Mouse (Mus musculus) urinary bladder, adult 18-20 months (tissue): ENCODE measurements around the gene Crip1.
"Not testable (repeated sequence)": the region's sequence is repeated elsewhere in the genome, so short reads cannot be mapped to it uniquely, and the experiment has no call there.

Experiments
- DNase-seq, 2 experiments: peaks; one replicate each; pipeline ENCODE4 v3.0.0; 2022; ENCODE audit warnings: low spot score in 2 of 2, mixed read lengths in 2 of 2

Gene Crip1

DNA sequence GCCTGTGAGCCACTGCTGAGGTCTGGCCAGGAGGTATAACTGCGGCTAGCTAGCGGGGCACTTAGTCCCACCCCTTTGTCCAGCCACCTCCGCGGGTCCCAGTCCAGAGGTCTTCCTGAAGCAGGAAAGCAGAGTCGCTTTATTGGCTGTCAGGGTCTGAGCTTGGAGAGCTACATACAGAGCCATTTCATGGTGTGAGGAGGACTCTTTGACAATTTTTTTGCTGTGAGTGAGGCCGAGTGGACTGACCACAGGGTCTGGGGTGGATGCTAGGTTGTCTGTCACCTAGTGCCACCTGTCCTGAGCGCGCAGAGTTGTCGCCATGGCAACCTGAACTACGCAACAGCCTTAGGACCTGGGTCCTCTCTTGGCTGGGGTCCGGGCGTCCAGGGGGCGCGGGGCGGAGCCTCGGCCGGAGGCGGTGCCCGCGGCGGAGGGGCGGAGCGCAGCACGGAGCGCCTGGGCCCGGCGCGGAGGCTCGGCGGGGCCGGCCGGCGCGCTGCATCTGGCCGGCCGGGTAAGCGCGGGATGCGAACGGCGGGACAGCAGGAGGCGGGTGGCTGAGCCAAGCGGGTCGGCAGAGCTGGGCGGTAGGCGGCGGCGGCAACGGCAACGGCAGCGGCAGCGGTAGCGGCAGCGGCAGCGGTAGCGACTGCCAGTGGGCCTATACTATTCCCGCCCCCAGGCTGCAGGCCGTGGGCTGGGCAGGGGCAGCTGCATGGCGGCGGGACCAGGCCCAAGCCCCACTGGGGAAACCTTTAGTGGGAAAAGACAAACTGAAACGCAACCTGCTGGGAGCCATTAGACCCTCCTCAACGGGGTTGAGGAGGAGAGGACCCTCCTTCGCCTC lies 39.6 kb downstream of the Crip1 start, which contains the start of gene Tmem121:
Gene Tmem121, plus strand, starts transcription at position 489 of the 850 bp plus-strand sequence.
- DNase-seq: no peak

DNA sequence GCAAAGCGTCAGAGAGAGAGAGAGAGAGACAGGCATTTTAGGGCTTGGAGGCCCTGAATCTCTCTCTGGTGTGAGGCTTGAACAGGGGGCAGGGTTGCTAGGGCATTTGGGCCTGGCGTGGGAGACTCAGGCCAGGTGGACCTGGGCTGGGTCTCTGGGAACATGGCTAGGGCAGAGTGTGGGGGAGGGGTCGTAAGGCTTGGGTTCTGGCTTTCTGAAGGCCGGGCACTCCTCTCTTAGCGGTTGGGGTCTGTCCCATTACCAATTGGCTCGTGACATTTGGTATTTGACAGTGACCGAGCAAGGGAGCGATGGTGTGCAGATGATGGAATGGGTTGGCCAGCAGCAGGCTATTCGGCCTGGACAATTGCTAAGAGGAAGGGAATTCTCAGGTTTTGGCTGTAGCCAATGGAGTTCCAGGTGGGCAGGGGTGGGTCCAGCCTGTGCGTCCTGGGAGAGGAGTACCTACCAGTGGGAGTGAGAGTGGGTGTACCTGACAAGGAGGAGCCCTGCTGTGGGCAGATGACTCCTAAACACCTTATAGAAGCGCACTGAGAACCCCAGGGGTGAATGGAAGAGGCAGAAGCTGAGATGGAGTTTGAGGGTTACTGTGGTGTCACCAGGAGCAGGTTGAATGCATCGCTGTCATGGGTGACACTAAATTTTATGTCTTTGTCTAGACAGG lies 40.4 kb downstream of the Crip1 start:
- DNase-seq: no peak

DNA sequence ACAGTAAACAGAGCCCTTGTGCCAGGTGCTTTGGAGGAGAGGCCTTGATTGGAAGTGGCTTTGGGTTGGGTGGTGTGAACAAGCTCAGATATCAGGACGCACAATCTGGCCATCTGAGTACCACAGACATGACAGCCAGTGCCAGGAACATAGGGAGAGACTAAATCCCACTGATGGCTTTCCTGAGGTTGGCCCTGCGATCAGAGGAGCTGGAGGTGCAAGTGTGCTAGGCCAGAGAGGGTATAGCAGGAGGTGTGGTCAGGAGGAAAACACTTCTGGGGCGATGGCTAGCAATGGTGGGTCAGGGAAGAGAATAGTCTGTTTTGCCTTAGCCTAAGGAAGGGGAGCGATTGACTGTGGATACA lies 40.9 kb downstream of the Crip1 start:
- DNase-seq: no peak

DNA sequence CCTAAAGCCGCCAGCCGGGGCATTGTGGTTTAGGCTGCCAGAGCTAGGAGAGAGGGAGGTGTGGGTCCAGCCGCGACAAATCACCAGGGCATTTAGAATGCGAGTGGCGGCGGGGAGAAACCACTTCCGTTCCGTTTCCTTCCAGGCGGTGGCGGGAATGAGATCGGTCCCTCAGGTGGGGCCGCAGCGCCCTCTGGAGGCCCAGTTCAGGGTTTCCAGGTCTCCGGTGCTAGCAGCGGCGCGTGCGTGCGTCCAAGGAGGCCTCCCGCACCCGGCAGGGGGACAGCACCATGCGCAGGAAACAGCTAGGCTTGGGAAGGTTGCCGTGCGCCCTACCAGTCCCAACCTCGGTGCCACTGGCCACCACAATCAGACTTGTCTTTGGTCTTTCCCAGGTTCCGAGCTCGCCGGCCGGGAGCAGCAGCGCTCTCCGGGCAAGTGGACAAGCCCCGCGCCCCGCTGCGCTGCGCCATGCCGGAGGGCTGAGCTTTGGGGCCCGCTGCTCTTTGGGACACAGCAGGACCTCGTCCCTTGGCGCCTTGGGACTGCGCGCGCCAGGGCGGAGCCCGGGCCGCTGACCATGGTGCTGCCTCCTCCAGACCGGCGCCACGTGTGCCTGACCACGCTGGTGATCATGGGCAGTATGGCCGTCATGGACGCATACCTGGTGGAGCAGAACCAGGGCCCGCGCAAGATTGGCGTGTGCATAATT lies 41.6 kb downstream of the Crip1 start:
- peak; percentile 58 to 80 for DNase-seq

DNA sequence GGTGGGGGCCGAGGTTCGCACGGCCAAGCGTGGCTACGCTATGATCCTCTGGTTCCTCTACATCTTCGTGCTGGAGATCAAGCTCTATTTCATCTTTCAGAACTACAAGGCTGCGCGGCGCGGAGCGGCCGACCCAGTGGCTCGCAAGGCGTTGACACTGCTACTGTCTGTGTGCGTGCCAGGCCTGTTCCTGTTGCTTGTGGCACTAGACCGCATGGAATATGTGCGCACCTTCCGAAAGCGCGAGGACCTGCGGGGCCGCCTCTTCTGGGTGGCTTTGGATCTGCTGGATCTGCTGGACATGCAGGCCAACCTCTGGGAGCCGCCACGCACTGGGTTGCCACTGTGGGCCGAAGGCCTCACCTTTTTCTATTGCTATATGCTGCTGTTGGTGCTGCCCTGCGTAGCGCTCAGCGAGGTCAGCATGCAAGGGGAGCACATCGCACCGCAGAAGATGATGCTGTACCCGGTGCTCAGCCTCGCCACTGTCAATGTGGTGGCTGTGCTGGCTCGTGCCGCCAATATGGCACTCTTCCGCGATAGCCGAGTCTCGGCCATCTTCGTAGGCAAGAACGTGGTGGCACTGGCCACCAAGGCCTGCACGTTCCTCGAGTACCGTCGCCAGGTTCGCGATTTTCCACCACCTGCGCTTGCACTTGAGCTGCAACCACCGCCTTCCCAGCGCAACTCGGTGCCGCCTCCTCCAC lies 42.4 kb downstream of the Crip1 start:
- no peak for DNase-seq

DNA sequence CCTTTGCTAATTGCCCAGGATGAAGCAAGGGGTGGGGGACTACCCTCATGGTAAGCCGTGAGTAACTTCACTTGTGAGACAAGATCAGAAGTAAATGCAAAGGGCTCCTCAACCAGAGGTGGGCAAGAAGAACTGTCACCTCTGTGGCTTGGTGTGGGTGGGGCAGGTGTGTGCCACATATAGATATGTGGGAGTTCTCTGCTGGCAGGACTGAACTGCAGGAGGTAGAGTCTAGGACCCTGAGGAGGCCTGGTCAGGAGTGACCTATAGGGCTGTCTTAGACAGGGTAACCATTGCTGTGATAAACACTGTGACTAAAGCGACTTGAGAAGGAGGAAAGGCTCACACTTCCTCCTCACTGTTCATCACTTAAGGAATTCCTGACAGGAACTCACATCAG lies 47.3 kb downstream of the Crip1 start:
- DNase-seq: no peak

DNA sequence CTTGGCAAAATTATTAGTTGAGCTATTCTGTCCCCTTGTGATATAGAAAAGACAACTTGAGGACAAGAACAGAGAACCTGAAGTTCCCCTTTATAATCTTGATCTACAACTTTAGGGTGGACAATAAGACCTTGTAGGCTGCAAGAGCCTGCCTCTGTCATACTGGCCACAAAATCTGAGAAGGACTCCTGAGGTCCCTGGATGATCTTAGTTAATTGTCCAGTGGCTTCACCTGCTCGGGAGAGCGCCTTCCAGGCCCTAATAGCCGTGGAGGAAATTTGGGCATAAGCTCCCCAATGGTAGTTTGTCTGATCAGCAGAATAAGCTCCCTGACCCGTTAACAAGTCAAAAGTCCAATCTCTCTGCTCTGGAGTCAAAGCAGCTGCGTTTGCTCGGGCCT lies 53.0 kb downstream of the Crip1 start:
- not testable (repeated sequence) for DNase-seq

DNA sequence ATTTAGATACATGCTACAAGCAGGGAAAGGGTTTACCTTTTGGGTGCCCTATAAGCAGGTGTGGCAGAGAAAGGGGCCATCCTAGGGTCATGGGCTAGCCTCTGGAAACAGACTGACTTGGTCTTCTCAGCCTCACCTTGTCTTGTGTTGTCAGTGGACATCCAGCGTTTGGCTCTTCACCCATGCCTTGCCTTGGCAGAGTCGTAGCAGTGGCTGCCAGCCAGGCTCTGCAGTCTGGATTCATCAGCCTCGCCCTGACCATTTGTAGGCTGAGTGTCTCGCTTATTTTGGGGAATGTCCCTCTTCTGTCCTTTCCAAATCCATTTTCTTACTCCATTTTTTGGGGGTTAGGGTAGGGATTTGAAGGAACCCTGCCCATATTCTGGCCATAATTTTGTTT lies 55.2 kb downstream of the Crip1 start:
- DNase-seq: no peak

DNA sequence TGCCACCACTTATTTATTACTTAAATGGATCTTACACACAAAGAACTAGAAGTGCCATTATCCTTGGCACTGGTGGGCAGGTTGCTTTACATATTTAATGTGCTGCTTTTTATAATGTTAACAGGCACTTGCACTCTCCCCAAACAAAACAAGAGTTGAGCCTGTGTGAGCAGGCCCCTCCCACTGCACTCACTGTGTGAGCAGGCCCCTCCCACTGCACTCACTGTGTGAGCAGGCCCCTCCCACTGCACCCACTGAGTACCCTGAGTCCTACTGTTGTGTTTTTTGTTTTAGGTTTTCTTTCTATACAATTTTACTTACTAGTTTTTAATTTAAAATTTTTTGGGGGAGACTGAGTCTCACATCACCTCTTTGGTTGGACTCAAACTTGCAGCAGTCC lies 55.9 kb downstream of the Crip1 start:
- DNase-seq: no peak
